Mouse (Mus musculus) myocyte (in vitro differentiated cells): ENCODE measurements around the gene Cdcp2.

Experiments used
- CEBPB ChIP-seq: IDR thresholded peaks from 2 replicates; pipeline ENCODE4 v1.6.1; 2011; ENCODE audit warnings: mild to moderate bottlenecking, moderate library complexity; ENCODE audit not compliant: poor library complexity, insufficient read depth, severe bottlenecking
- E2F4 ChIP-seq: IDR thresholded peaks from one replicate; pipeline ENCODE4 v1.6.1; 2011; ENCODE audit warnings: mild to moderate bottlenecking, control low read depth, moderate library complexity; ENCODE audit not compliant: insufficient read depth
- MAX ChIP-seq: IDR thresholded peaks from one replicate; pipeline ENCODE4 v1.6.1; 2011; ENCODE audit warnings: low read depth, mild to moderate bottlenecking, control low read depth
- MYOD1 ChIP-seq, 3 experiments: IDR thresholded peaks; one replicate each; pipeline ENCODE4 v1.6.1; 2011; ENCODE audit warnings: control low read depth in 2 of 3, low read depth in 2 of 3, mild to moderate bottlenecking in 2 of 3, moderate library complexity in 1 of 3; ENCODE audit not compliant: insufficient read length in 2 of 3, control insufficient read depth in 1 of 3
- MYOG ChIP-seq, 3 experiments: IDR thresholded peaks; one replicate each; pipeline ENCODE4 v1.6.1; 2011; ENCODE audit warnings: control low read depth in 2 of 3, low read depth in 2 of 3, mild to moderate bottlenecking in 2 of 3; ENCODE audit not compliant: insufficient read length in 2 of 3, control insufficient read depth in 1 of 3, insufficient read depth in 1 of 3
- POLR2A ChIP-seq: IDR thresholded peaks from one replicate; pipeline ENCODE4 v1.6.1; 2011; ENCODE audit warnings: low read depth, mild to moderate bottlenecking, control low read depth, moderate library complexity; ENCODE audit not compliant: insufficient read length
- POLR2AphosphoS2 ChIP-seq: IDR thresholded peaks from one replicate; pipeline ENCODE4 v1.6.1; 2011; ENCODE audit warnings: low read depth, control low read depth; ENCODE audit not compliant: insufficient read length
- SRF ChIP-seq: IDR thresholded peaks from one replicate; pipeline ENCODE4 v1.6.1; 2011; ENCODE audit warnings: low read depth; ENCODE audit not compliant: control insufficient read depth, insufficient read length
- TCF12 ChIP-seq: IDR thresholded peaks from one replicate; pipeline ENCODE4 v1.6.1; 2011; ENCODE audit warnings: mild to moderate bottlenecking, control low read depth; ENCODE audit not compliant: poor library complexity, insufficient read depth, severe bottlenecking
- TCF3 ChIP-seq: IDR thresholded peaks from one replicate; pipeline ENCODE4 v1.6.1; 2011; ENCODE audit warnings: low read depth, control low read depth; ENCODE audit not compliant: insufficient read length
- USF1 ChIP-seq: IDR thresholded peaks from one replicate; pipeline ENCODE4 v1.6.1; 2011; ENCODE audit warnings: low read depth, mild to moderate bottlenecking, control low read depth, moderate library complexity

DNA sequence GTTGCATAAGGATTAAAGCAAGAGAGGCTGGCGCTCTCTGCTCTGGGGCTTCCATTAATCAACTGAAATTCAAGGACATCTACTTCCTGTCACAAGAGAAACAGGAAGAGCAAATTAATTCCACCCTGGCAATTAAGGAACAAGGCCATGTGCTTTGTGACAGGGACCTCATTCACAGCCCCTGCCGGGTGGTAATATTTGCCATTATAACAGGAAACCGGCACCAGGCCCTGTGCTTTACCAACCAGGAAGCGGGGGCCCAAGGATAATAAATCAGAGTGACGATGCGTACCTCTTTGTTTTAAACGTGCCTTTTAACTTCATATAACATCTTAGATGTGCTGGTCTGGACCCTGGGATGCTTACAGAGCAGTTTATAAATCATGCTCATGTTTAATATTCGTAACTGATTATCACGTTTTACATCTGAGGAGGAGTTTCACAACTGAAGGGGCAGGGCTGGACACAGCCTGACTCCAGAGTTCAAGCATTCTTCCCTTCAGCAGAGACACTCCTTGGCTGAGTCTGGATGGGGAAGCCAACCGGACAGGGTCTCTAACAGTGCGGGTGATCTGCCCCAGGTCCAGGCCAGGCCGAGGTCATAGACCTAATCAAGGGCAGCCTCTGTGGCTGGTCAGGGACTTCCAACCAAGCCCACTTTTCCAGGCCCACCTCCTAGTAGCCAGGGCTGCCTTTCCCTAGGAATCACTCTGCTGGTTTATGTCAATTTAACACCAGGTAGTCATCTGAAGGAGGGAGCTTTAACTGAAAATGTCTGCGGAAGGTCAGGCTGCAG lies 43.3 kb downstream of the Cdcp2 start:
- TF ChIP-seq SRF, result no peak
- TF ChIP-seq CEBPB, result no peak
- TF ChIP-seq POLR2A, result no peak
- TF ChIP-seq TCF12, result no peak
- no peak for TF ChIP-seq USF1
- TF ChIP-seq POLR2AphosphoS2, result no peak
- no peak for TF ChIP-seq MAX
- TF ChIP-seq MYOG (IDR thresholded peaks at IDR 0.05; ENCODE audit: control insufficient read depth in 1 of 3, insufficient read depth in 1 of 3, insufficient read length in 2 of 3, low read depth in 2 of 3), result no peak
- TF ChIP-seq MYOD1 (IDR thresholded peaks at IDR 0.05; ENCODE audit: control insufficient read depth in 1 of 3, insufficient read length in 2 of 3, low read depth in 2 of 3), result no peak
- no peak for TF ChIP-seq E2F4
- no peak for TF ChIP-seq TCF3
